Mouse (Mus musculus): ENCODE results near the gene Sept14.
"Not testable (repeated sequence)": the region's sequence is repeated elsewhere in the genome, so short reads cannot be mapped to it uniquely, and the experiment has no call there.

Gene Sept14

DNA sequence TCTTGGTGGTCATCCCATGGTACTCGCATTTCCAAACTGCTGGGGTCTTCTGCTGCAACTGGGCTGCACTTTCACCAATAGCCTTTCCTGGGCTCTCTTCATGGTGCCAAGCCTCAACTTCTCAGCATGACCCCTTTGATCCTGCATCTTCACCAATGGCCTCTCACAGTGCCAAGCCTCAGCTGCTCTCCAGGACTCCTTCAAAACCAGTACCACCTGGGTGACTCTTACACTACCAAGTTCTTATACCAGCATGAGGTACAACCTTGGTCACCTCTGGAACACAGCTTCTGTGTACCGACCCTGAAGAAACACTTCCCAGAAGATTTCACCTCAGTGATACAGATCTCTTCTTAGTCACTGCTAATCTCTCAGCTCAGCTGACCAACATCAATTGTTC is at the start of gene Sept14:
Gene Sept14, minus strand, starts transcription at position 101 of the 400 bp plus-strand sequence.
- DNase-seq: no peak

- no peak for DNase-seq
These were observed 48.6 kb upstream of the Sept14 start for GRCm38 (mm10) chr5:129756886-129757285.

- no peak for DNase-seq
These were observed 35.7 kb upstream of the Sept14 start for GRCm38 (mm10) chr5:129744050-129744449.

DNA sequence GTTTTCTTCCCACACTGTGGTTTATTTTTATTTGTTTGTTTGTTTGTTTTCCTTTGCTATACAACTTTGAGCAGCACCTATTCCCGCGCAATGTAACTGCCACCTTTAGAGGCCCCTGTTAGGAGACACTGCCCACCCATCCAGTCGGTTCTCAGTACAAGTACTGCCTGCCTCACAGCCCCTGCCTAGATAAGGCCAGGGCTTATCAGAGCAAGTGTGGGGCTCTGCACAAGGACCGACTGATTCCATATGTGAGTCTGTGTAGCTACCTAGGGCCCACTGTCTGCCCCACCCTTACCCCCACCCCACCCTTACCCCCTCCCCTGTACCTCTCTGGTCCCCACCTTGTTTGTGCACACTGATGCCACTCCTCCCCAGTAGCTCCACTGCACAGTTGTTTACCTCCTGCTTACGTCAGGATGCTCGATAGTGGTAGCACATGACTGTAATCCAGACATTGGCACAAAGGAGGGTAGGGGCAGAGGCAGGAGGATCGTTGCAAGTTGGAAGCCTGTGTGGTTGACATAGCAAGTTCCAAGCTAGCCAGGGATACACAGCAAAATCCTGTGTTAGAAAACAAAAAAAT is 34.7 kb upstream of the Sept14 start:
- no peak for DNase-seq

- peak in 1 of 2 experiments; percentile 33 for DNase-seq
These were observed 32.7 kb upstream of the Sept14 start for GRCm38 (mm10) chr5:129740976-129741375.

DNA sequence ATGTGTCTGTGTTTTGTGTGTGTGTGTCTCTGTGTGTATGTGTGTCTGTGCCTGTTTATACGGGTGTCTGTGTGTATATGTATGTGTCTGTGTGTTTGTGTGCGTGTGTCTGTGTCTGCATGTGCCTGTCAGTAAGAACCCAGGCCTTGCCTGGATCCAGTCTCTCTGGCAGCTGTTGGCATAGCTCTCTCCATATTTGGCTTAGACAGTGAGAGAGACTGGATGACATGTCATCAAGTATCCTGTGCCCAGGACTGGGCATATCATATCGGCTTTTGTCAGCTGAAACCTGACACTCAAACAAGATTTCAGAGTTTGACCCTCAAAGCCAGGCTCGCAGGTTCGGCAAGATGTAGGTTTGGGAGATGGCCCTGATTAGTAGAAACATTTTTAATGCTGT is 22.7 kb upstream of the Sept14 start:
- no peak for DNase-seq

DNA sequence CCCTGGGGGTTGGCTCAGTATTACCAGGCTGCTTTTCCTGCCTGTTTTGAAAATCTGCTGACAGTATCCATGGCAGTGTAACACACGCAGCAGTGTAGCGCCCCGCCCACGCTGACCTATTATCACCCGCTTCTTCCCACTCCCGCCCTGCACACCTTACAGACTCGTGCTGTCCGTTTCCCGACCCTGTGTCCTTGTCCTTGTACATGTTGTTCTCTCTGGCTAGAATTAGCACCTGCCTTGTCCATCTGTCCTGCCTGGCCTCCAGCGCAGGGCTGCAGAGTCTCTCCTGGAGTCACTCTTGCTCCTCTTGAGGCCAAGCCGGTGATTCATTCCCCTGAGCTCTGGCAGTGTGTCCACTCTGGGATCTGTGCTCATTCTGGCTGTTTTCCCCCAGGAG is 22.0 kb upstream of the Sept14 start:
- no peak for DNase-seq

DNA sequence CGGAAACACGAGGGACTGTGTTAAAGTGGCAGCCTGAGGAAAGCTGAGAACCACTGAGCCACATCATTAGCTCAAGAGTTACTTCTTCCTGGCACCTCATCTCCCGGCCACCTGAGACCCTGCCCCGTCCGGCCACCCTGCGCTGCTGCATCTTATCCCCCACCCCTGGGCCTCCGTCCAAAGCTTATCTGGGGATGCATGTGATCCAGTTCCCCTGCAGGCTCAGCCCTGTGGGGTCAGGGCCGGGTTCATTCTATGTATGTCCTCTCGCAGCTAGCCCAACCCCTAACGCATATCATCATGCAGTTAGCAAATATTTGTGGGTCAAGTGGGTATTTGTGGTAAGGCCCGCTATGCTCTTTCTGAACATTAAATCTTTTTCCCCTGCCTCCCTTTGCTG is 21.0 kb upstream of the Sept14 start:
- DNase-seq: peak; percentile 8 to 27

DNA sequence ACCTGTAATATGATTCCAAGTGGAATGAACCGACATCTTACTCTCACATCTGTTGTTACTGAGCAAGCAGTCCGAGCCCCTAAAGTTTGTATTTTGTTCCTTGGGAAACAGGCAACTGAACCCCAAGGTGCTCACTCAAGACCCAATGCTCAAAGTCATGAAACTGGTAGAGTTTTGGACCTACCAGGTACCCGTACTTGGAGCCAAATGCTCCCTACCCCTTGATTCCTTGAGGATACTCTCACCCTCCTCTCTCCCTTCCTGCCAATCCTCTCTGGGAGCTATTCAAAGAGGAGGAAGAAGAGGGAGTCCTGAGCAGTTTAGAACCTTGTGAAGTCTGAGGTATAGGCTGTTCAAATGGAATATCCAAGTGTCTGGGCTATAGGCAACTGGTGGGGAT is 18.5 kb upstream of the Sept14 start:
- DNase-seq: no peak

- DNase-seq: peak in 1 of 2 experiments; percentile 7
These were observed 17.6 kb upstream of the Sept14 start for GRCm38 (mm10) chr5:129725774-129726392.

DNA sequence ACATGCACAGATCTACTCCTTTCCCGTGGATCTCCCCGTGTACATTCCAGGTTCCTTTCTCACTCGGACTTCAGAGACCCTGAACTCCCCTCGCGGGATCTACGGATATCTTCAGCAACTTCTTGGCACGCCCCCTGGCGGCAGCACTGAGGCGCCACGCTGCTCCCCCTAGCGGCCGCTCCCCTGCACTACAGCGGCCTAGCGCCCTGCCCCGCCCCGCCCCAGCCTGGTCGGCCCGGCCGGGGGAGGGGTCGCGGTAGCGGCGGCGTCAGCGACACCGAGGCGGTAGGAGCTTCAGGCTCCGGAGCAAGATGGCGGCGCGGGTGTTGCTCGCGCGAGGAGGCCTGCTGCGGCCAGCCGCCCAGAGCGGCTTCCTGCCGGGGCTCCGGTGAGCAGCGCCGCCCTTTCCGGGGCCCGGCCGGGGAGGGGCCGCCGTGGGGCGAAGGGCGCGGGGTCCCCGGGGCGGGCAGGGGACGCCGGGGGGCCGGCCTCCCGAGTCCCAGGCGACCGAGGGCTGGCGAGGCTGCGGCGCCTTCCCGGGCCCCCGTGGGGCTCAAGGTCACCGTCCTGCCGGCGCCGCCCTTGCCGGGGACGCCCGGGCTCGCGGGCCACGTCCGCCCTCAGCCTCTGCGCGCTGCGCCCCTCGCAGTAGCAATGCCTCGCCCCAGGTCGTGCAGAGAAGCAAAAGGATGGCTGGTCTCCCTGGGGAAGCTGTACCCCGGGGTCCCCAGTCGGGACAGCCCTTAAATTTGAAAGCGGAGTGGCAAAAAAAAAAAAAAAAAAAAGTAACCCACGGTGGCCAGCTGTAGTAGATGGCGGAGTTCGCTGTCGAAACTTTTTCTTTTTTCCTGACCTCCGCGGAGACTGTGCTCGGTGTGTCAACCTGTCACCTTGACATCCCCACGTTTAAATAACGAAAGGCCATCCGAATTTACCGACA is 16.8 kb upstream of the Sept14 start, which contains the start of gene Nipsnap2:
Gene Nipsnap2, plus strand, starts transcription at position 230 of the 940 bp plus-strand sequence.
- peak; percentile 95 to 96 for DNase-seq

DNA sequence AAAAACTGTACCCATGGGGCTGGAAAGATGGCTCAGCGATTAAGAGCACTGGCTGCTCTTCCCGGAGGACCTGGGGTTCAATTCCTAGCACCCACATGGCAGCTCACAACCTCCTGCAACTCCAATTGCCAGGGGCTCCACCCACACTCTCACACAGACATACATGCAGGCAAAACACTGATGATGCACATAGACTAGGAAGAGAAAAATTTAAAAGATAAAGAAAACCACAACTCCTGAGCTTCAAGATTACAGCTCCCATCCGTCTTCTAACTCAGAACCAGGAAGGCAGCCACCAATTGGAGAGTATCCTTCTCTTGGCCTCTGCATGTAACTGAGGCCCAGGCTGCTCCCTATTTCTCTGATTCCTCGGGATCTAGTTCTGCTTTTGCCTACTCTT is 16.0 kb upstream of the Sept14 start:
- DNase-seq: no peak

DNA sequence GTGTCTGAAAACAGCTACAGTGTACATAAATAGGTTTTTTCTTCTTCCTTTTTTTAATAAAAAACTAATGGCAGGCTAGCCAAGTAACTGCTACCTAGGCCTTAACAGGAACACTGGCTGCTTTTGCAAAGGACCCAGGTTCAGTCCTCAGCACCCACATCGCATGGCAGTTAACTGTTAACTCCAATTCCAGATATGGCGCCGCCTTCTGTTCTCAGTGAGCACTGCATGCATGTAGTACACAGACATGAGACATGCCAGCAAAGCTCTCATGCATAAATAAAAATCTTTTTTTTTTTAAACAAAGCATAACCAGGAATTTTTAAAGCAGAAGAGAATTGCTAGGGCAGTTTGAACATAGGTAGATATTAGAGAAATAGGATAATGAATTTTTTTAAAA is 11.9 kb upstream of the Sept14 start:
- no peak for DNase-seq

- no peak for DNase-seq
These were observed 8.7 kb upstream of the Sept14 start for GRCm38 (mm10) chr5:129717016-129717415.

- DNase-seq: peak; percentile 94
These were observed 7.1 kb upstream of the Sept14 start, which contains the start of gene Mrps17 for GRCm38 (mm10) chr5:129715326-129715861. Gene Mrps17, plus strand, starts transcription at chr5:129715497.

DNA sequence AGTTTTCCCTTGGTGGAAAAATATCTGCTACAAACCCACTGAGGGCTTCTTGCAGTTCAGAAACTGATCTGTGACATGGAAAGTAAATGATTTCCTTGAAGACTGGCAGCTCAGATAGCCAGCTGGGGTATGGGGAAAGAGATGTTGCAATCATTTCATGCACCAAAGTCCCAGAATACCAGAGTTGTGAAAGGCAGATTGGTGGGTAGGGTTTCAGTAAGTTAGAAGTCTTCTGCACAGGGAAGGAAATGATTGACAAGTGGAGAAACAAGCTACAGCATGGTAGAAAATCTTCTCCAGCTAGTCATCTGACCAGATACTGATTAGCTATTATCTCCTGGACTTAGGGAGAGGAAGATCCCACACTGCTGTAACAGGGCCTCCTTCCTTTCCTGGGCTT is 4.9 kb downstream of the Sept14 start:
- no peak for DNase-seq

DNA sequence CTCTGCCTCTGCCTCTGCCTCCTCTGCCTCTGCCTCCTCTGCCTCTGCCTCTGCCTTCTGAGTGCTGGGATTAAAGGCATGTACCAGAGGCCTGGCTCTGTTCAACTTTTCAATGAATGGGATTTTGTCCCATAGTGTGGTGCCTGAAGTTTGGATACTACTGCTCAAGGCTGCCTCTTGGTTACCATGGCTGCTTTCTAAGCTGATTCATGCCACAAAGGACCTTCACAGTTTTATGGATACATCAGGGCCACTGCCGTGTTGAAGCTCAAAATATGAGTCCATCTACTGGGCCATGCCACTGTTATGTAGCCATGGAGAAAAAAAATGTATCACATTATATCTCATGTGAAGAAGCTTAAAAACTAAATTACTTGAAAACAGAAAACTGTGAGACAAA is 6.6 kb downstream of the Sept14 start:
- DNase-seq: no peak

GRCm38 (mm10) chr5:129700506-129700905 is 7.8 kb downstream of the Sept14 start:
- no peak for DNase-seq

DNA sequence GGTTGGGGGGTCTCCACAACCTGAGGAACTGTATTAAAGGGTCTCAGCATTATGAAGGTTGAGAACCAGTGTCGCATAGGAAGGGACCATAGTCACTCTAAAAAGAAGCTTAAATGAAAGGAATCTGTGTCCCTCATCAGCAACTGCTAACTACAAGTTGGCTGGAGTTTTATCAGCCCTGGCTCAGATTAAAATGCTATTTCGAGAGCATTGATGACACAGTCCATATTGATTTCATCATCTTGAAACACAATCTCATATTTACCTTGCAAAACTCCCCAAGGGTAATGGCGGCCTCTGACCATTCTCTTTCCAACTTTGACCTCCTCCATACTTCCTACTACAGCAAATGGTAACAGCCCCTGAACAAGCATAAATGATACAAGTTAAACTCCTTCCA is 17.8 kb downstream of the Sept14 start:
- DNase-seq: no peak

DNA sequence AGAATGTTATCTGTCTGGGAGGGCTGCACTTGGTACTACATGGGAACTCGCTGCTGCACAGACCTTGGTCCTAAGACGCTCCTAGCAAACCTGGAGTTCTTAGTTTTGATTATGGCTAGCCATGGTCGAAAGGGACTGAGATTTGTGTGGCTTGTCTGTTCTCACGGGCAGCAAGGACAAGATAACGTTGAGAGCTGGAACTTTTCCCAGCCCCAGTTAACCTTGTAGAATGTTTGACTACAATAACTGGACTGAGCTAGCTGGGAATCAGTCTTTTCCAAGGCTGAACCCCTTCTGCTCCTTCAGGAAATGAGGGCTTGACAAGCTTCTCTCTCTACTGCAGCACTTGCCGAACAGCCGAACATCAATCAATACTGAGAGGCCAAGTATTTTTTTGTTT is 20.7 kb downstream of the Sept14 start:
- DNase-seq: no peak

- not testable (repeated sequence) for DNase-seq
These were observed 23.2 kb downstream of the Sept14 start for GRCm38 (mm10) chr5:129685141-129685540.

DNA sequence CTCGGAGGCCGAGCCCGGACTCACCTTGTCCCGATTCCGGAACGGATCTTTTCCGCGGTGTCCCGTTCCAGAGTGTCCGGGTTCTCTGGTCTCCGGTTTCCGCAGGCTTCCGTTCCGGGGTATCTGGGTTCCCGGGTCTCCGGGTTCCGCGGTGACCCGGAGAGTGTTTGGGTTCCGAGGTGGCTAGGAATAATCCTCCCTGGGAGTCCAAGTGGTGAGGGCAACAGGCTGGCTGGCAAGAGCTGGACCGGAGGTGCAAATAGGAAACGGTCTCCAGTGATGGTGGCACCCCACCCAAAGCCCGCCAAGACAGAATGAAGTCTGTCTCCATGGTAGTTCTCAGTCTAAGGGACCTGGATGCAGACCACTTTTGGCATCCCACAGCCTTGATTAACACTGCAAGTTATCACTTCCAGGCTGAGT is 38.3 kb downstream of the Sept14 start, which contains the start of gene Zfp11:
Gene Zfp11, minus strand, starts transcription at position 64 of the 423 bp plus-strand sequence.
- peak; percentile 85 to 87 for DNase-seq

DNA sequence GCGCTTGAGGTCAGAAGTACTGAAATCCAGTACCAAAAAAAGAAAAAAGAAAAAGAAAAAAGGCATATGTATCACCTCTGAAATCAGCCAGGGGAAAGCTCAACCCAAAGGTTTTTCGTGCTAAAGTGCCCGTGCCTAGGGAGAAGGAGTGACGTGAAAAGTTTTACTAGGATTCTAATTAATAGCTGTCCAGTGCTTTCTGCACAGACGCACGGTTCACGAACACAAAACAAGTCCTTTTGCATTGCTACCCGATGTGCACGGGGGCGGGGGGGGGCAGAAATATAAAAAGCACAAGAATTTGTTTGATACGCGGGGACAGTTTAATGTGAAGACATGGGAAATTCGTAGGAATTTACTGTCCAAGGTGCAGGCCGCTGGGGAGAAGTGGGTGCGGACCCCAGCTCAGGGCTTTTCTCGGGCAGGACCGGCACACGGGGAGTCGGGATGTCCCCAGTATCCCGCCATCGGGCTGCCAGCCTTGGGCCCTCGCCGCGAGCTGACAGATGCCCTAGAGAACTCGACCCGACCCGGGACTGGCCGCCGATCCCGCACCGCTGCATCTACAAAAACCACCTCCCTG is 38.8 kb downstream of the Sept14 start:
- no peak for DNase-seq
